Mouse (Mus musculus): Measurements from ENCODE around the gene Tbx6.

Tbx6 gene

GRCm38 (mm10) chr7:126794271-126794605 lies 13.0 kb downstream of the Tbx6 start:
- no peak for DNase-seq (ENCODE audit: low read depth, low spot score)

GRCm38 (mm10) chr7:126795387-126796317 lies 14.4 kb downstream of the Tbx6 start:
- DNase-seq (ENCODE audit: low read depth, low spot score), result no peak

GRCm38 (mm10) chr7:126796350-126796932 lies 15.2 kb downstream of the Tbx6 start:
- no peak for DNase-seq (ENCODE audit: low read depth, low spot score)

GRCm38 (mm10) chr7:126797411-126798126 lies 16.3 kb downstream of the Tbx6 start, which contains the start of gene Fam57b:
Gene Fam57b, plus strand, starts transcription at chr7:126797668.
- no peak for DNase-seq (ENCODE audit: low read depth, low spot score)

GRCm38 (mm10) chr7:126798127-126799049 lies 17.1 kb downstream of the Tbx6 start:
- no peak for DNase-seq (ENCODE audit: low read depth, low spot score)

- DNase-seq (ENCODE audit: low read depth, low spot score), result peak; percentile 95
Measured at GRCm38 (mm10) chr7:126799050-126799467, 17.8 kb downstream of the Tbx6 start.

GRCm38 (mm10) chr7:126799468-126800268 lies 18.4 kb downstream of the Tbx6 start:
- peak; percentile 81 for DNase-seq (ENCODE audit: low read depth, low spot score)

GRCm38 (mm10) chr7:126800269-126801056 lies 19.2 kb downstream of the Tbx6 start:
- DNase-seq (ENCODE audit: low read depth, low spot score), result no peak

- DNase-seq (ENCODE audit: low read depth, low spot score), result no peak
Measured at GRCm38 (mm10) chr7:126801057-126801422, 19.8 kb downstream of the Tbx6 start.

GRCm38 (mm10) chr7:126802134-126802889 lies 21.0 kb downstream of the Tbx6 start:
- DNase-seq (ENCODE audit: low read depth, low spot score), result no peak

- DNase-seq (ENCODE audit: low read depth, low spot score), result no peak
Measured at GRCm38 (mm10) chr7:126803181-126803580, 21.9 kb downstream of the Tbx6 start.

- DNase-seq (ENCODE audit: low read depth, low spot score), result no peak
Measured at GRCm38 (mm10) chr7:126803751-126804150, 22.5 kb downstream of the Tbx6 start.

GRCm38 (mm10) chr7:126806956-126807355 lies 25.7 kb downstream of the Tbx6 start:
- DNase-seq (ENCODE audit: low read depth, low spot score), result no peak

GRCm38 (mm10) chr7:126807405-126807804 lies 26.1 kb downstream of the Tbx6 start:
- no peak for DNase-seq (ENCODE audit: low read depth, low spot score)

GRCm38 (mm10) chr7:126808703-126809455 lies 27.6 kb downstream of the Tbx6 start:
- DNase-seq (ENCODE audit: low read depth, low spot score), result peak; percentile 72

GRCm38 (mm10) chr7:126809723-126810369 lies 28.6 kb downstream of the Tbx6 start:
- DNase-seq (ENCODE audit: low read depth, low spot score), result no peak

- no peak for DNase-seq (ENCODE audit: low read depth, low spot score)
Measured at GRCm38 (mm10) chr7:126815726-126816222, 34.5 kb downstream of the Tbx6 start.
